Mouse (Mus musculus): ENCODE results near the gene Shank1.

Shank1 gene

GRCm38 (mm10) chr7:44336046-44337021, 26.3 kb downstream of the Shank1 start:
- in situ Hi-C loops (cut with MboI; ENCODE audit: low sequenced_read_pairs): no loop called here

GRCm38 (mm10) chr7:44337121-44337849, 27.2 kb downstream of the Shank1 start:
- in situ Hi-C loops (cut with MboI; ENCODE audit: low sequenced_read_pairs): no loop called here

GRCm38 (mm10) chr7:44340226-44340625, 30.2 kb downstream of the Shank1 start:
- in situ Hi-C loops (cut with MboI; ENCODE audit: low sequenced_read_pairs): loop anchor here (5.0 kb wide), 1 partner anchor 38 kb away; no protein-coding TSS in a partner anchor

GRCm38 (mm10) chr7:44341119-44341518, 31.1 kb downstream of the Shank1 start:
- in situ Hi-C loops (cut with MboI; ENCODE audit: low sequenced_read_pairs): loop anchor here (5.0 kb wide), 1 partner anchor 39 kb away; no protein-coding TSS in a partner anchor

DNA sequence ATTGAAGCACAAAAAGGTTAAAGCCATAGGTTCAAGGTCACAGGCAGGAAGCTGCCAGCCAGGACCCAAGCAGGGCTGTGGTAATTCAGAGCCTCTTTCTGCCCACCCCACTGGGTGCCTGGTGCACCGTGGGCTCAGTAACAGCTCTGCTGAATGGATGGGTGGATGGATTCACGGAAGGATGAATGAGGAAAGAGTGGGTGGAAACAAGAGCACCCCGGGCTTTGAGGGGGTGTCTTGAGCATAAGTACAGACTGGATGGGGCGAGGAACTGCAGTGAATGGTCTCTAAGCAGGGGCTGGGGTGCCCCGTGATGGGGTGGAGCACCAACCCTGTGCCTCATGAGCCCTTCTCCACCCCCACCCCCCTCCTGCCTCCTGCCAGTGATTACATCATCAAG, 31.7 kb downstream of the Shank1 start:
- in situ Hi-C loops (cut with MboI; ENCODE audit: low sequenced_read_pairs): loop anchor here (5.0 kb wide), 1 partner anchor 39 kb away; no protein-coding TSS in a partner anchor

- in situ Hi-C loops (cut with MboI; ENCODE audit: low sequenced_read_pairs): loop anchor here (5.0 kb wide), 1 partner anchor 41 kb away; no protein-coding TSS in a partner anchor
Observed at GRCm38 (mm10) chr7:44343459-44344015, 33.5 kb downstream of the Shank1 start.

DNA sequence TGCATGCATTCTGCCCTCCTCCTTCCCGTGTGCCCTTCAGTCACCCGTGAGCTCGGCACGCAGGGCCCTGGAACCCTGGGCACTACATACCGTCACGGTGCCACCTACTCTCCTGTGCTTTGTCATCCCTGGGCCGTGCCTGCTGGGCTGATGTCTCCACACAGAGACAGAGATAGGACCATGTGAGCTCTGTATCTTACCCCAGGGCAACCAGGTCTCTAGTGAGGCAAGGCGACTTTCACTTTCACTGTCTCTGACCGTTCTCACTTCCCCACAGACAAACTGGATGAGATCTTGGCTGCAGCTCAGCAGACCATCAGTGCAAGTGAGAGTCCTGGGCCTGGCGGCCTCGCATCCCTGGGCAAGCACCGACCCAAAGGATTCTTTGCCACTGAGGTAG, 34.6 kb downstream of the Shank1 start:
- in situ Hi-C loops (cut with MboI; ENCODE audit: low sequenced_read_pairs): loop anchor here (5.0 kb wide), 1 partner anchor 42 kb away; no protein-coding TSS in a partner anchor

- in situ Hi-C loops (cut with MboI; ENCODE audit: low sequenced_read_pairs): no loop called here
Observed at GRCm38 (mm10) chr7:44349043-44349442, 39.0 kb downstream of the Shank1 start.

DNA sequence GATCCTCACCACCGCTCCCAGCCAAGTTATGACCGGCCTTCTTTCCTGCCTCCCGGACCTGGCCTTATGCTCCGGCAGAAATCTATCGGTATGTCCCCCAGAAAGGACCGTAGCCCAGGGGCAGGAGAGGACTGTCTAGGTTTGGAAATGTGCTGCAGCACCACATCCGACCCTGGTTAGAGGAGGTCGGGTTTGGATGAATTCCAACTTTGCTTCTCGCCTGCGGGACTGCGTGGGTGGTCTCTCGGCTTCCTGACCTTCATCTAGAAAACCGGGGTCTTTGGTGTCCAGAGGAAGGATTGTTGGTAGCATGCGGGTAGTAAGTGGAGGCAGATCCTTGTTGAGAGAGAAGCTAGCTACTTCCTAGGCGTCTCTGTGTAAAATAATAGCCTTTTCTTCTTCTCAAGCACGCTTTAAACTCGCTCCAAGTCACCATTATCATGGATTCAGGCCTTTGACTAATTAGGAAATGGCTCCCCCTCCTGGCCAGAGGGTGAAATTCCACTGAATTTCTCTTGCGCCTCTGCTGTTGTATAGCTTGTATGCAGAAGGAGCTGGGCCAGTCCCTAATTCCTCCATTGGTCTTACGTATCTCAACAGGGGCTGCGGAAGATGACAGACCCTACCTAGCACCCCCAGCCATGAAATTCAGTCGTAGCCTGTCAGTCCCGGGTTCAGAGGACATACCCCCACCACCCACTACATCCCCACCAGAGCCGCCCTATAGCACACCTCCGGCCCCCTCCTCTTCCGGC, 41.1 kb downstream of the Shank1 start:
- in situ Hi-C loops (cut with MboI; ENCODE audit: low sequenced_read_pairs): loop anchor here (10.0 kb wide), 1 partner anchor 86 kb away; the partner anchor contains the start of gene Gm15517

GRCm38 (mm10) chr7:44351881-44352749, 42.1 kb downstream of the Shank1 start:
- in situ Hi-C loops (cut with MboI; ENCODE audit: low sequenced_read_pairs): loop anchor here (10.0 kb wide), 1 partner anchor 87 kb away; the partner anchor contains the start of gene Gm15517

- in situ Hi-C loops (cut with MboI; ENCODE audit: low sequenced_read_pairs): loop anchor here (10.0 kb wide), 1 partner anchor 88 kb away; the partner anchor contains the start of gene Gm15517
Observed at GRCm38 (mm10) chr7:44352750-44353600, 42.9 kb downstream of the Shank1 start.

- in situ Hi-C loops (cut with MboI; ENCODE audit: low sequenced_read_pairs): loop anchor here (10.0 kb wide), 1 partner anchor 89 kb away; the partner anchor contains the start of gene Gm15517
Observed at GRCm38 (mm10) chr7:44353601-44354340, 43.7 kb downstream of the Shank1 start.

DNA sequence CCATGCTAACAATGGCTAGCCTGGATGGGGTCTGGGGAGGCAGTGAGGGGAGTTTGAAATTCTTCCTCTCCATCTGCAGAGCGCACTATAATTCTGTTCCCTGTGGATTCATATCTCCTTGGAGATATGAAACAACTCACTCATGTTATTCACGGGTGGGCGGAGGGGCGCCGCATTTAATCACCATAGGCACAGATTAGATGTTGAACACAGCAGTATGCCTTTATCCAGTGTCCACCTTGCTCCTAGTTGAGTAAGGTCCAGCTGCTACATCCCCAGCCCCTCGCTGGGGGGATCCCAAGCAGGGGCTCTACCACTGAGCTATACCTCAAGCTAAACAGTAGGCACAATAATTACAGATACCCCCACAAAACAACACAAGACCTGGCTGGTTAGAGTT, 45.4 kb downstream of the Shank1 start:
- in situ Hi-C loops (cut with MboI; ENCODE audit: low sequenced_read_pairs): loop anchor here (10.0 kb wide), 1 partner anchor 91 kb away; the partner anchor contains the start of gene Gm15517

DNA sequence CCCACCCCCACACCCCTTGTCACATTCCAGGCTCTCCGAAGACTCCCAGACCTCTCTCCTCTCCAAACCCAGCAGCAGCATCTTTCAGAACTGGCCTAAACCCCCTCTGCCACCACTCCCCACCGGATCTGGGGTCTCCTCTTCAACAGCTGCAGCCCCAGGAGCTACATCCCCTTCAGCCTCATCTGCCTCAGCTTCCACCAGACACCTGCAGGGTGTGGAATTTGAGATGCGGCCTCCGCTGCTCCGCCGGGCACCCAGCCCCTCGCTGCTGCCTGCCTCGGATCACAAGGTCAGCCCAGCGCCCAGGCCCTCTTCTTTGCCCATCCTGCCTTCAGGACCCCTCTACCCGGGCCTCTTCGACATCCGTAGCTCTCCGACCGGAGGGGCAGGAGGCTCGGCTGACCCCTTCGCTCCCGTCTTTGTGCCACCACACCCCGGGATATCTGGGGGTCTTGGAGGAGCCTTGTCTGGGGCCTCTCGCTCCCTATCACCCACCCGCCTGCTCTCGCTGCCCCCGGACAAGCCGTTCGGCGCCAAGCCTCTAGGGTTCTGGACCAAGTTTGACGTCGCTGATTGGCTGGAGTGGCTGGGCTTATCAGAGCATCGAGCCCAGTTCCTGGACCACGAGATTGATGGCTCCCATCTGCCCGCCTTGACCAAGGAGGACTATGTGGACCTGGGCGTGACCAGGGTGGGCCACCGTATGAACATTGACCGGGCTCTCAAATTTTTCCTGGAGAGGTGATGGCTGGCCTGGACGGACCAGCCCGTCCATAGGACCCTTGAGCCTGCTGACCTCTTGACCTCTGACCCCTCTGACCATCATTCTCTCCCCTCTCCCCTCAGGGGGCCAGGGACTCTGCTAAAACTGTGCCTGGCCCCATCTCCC, 46.8 kb downstream of the Shank1 start:
- in situ Hi-C loops (cut with MboI; ENCODE audit: low sequenced_read_pairs): loop anchor here (10.0 kb wide), 1 partner anchor 92 kb away; the partner anchor contains the start of gene Gm15517

DNA sequence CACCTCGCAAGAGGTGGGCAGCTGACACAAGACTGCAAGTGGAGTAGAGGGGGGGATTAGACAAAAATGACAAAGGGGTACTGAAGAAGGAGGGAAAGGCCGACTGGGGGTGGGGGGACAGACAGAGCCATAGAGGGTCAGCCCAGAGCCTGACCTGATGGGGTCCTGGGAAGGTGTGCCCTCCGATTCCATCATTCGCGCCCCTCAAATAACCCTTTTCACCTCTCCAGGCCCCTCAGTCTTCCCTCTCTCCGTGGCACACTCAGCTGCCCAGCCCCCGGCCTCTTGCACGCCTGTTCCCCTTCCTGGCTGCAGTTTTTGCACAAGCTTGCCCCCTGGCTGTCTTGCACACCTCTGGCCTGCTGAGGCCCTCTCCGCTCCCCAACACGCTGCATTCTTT, 47.5 kb downstream of the Shank1 start:
- in situ Hi-C loops (cut with MboI; ENCODE audit: low sequenced_read_pairs): loop anchor here (10.0 kb wide), 1 partner anchor 93 kb away; the partner anchor contains the start of gene Gm15517

DNA sequence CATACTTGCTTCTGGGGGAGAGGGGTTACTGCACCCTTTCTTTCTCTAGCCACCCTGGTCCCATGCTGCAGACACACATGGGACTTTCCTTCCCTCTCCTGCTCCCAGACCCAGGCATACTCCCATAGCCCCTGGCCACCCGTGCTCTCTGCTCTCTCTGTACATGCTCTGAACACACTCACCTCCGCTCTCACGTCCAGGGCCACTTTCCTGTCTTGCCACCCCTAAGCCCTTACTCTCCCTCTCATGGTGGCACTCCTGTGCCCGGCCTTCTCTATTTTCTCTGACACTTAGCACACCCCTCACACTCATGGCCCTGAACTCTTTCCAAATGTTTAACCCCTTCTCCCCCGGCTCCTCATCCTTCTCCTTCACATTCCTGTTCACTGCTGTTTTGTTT, 48.0 kb downstream of the Shank1 start:
- in situ Hi-C loops (cut with MboI; ENCODE audit: low sequenced_read_pairs): loop anchor here (10.0 kb wide), 1 partner anchor 93 kb away; the partner anchor contains the start of gene Gm15517

All from CH12F3 (cell line).